Mouse (Mus musculus): Measurements from ENCODE around the gene Prdm1. TPM values are rescaled to one million over a fixed set of nuclear protein-coding genes. Genes with fewer than 3 reads are reported as not detected.

Gene Prdm1
- polyA plus RNA-seq, 1 experiment from 2014 or later: 2.0 TPM

DNA sequence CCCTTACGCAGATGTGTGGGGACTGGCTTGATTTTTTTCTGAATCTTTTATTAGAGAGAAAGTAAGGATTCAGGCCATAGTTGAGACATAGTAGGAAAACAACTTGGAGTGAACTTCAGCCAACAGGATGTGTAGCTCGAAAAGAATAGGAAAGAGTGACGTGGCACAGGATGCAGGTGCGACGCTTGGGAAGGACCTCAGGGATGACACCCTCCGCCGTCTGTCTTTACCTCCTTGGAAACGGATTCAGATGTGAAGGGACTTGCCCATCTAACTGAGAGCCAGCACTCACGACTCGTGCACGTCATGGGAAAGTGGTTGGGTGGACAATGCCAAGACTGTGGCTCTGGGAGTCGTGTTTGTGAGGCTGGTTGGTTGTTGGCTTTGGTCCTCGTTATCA is 25.4 kb downstream of the Prdm1 start:
- Histone ChIP-seq H3K27me3 (ENCODE audit: control insufficient read depth, insufficient read depth, low read length) (no peaks in the 10 kb centered on the region), H3K4me2 (replicated peaks; ENCODE audit: low read depth, low read length) (no peak overlapping the region), H3K4me3 (ENCODE audit: low read length) (no peak overlapping the region), H3K9ac (ENCODE audit: low read depth, low read length) (no peak overlapping the region), H3K27ac (ENCODE audit: low read depth, low read length) (no peak overlapping the region), H3K36me3 (ENCODE audit: control insufficient read depth, insufficient read depth, low read length) (no peaks in the 10 kb centered on the region), H3K4me1 (ENCODE audit: control insufficient read depth, insufficient read depth, low read length) (no peaks in the 10 kb centered on the region), H3K9me3 (ENCODE audit: control insufficient read depth, low read length) (no peaks in the 10 kb centered on the region)
- 77% methylated on average over 13 of the region's 13 CpGs for WGBS
- no peak for ATAC-seq (ENCODE audit: low FRiP score, low TSS enrichment)

- H3K36me3 ChIP-seq (ENCODE audit: control insufficient read depth, insufficient read depth, low read length): no peaks in the 10 kb centered on the region
- ATAC-seq (ENCODE audit: low FRiP score, low TSS enrichment): no peak
- H3K9ac ChIP-seq (ENCODE audit: low read depth, low read length): no peak overlapping the region
- no peak overlapping the region for H3K4me3 ChIP-seq (ENCODE audit: low read length)
- no peaks in the 10 kb centered on the region for H3K9me3 ChIP-seq (ENCODE audit: control insufficient read depth, low read length)
- H3K27ac ChIP-seq (ENCODE audit: low read depth, low read length): no peak overlapping the region
- H3K27me3 ChIP-seq (ENCODE audit: control insufficient read depth, insufficient read depth, low read length): no peaks in the 10 kb centered on the region
- H3K4me1 ChIP-seq (ENCODE audit: control insufficient read depth, insufficient read depth, low read length): no peaks in the 10 kb centered on the region
- 26% methylated on average over 15 of the region's 15 CpGs for WGBS
- peak overlapping the region; percentile 17; the same call in 1 of the 2 replicates for H3K4me2 ChIP-seq (replicated peaks; ENCODE audit: low read depth, low read length)
Observed at GRCm38 (mm10) chr10:44499897-44500519, 28.3 kb downstream of the Prdm1 start.

DNA sequence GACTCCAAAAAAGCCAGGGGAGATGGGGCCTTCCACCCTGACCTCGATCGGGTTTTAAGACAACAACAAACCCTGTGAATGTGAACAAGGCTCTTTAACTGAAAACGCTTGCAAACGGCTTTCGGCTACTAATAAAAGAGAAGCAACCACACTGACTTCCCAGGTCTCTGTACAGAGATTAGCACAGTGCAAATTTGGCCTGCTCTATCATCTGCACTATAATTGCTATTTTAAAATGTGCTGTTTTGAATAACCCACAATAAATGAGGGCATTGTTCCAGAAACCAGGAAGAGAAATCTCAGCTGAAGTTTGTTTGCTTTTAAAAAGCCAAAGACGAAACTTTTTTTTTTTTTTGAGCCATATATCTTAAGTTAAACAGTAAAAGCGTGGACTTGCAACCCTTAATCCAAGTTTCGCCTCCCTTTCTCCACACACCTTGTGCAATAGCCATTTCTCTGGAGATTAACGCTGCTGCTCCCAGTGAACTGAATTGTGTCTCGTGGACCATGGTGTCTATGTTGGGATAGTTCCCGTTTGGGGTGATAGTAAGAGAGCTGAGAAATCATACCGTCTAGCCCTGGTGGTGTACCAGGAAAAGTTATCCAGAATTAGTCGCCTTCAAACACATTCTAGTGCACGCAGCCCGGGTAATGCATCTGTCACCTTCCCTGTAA is 34.3 kb downstream of the Prdm1 start:
- H3K9me3 ChIP-seq (ENCODE audit: control insufficient read depth, low read length): no peaks in the 10 kb centered on the region
- no peaks in the 10 kb centered on the region for H3K27me3 ChIP-seq (ENCODE audit: control insufficient read depth, insufficient read depth, low read length)
- WGBS: 66% methylated on average over 15 of the region's 15 CpGs
- no peak overlapping the region for H3K4me3 ChIP-seq (ENCODE audit: low read length)
- no peak for ATAC-seq (ENCODE audit: low FRiP score, low TSS enrichment)
- H3K9ac ChIP-seq (ENCODE audit: low read depth, low read length): no peak overlapping the region
- no peak overlapping the region for H3K4me2 ChIP-seq (replicated peaks; ENCODE audit: low read depth, low read length)
- H3K4me1 ChIP-seq (ENCODE audit: control insufficient read depth, insufficient read depth, low read length): 0 out of 2 replicates have a peak, but pooled peaks cover 2% of the 10 kb centered on the region
- H3K27ac ChIP-seq (ENCODE audit: low read depth, low read length): no peak overlapping the region
- no peaks in the 10 kb centered on the region for H3K36me3 ChIP-seq (ENCODE audit: control insufficient read depth, insufficient read depth, low read length)

- Histone ChIP-seq H3K4me2 (replicated peaks; ENCODE audit: low read depth, low read length) (no peak overlapping the region), H3K27ac (ENCODE audit: low read depth, low read length) (no peak overlapping the region), H3K9me3 (ENCODE audit: control insufficient read depth, low read length) (no peaks in the 10 kb centered on the region), H3K9ac (ENCODE audit: low read depth, low read length) (no peak overlapping the region), H3K4me3 (ENCODE audit: low read length) (no peak overlapping the region), H3K36me3 (ENCODE audit: control insufficient read depth, insufficient read depth, low read length) (no peaks in the 10 kb centered on the region), H3K27me3 (ENCODE audit: control insufficient read depth, insufficient read depth, low read length) (no peaks in the 10 kb centered on the region), H3K4me1 (ENCODE audit: control insufficient read depth, insufficient read depth, low read length) (0 out of 2 replicates have a peak, but pooled peaks cover 2% of the 10 kb centered on the region)
- 37% methylated on average over 8 of the region's 8 CpGs for WGBS
- ATAC-seq (ENCODE audit: low FRiP score, low TSS enrichment): no peak
Observed at GRCm38 (mm10) chr10:44492815-44493525, 35.3 kb downstream of the Prdm1 start.

- H3K36me3 ChIP-seq (ENCODE audit: control insufficient read depth, insufficient read depth, low read length): no peaks in the 10 kb centered on the region
- no peaks in the 10 kb centered on the region for H3K9me3 ChIP-seq (ENCODE audit: control insufficient read depth, low read length)
- no peak overlapping the region for H3K4me2 ChIP-seq (replicated peaks; ENCODE audit: low read depth, low read length)
- H3K9ac ChIP-seq (ENCODE audit: low read depth, low read length): no peak overlapping the region
- 0 out of 2 replicates have a peak, but pooled peaks cover 7% of the 10 kb centered on the region for H3K4me1 ChIP-seq (ENCODE audit: control insufficient read depth, insufficient read depth, low read length)
- H3K27ac ChIP-seq (ENCODE audit: low read depth, low read length): no peak overlapping the region
- WGBS: 62% methylated on average over 5 of the region's 5 CpGs
- ATAC-seq (ENCODE audit: low FRiP score, low TSS enrichment): no peak
- no peaks in the 10 kb centered on the region for H3K27me3 ChIP-seq (ENCODE audit: control insufficient read depth, insufficient read depth, low read length)
- H3K4me3 ChIP-seq (ENCODE audit: low read length): no peak overlapping the region
Observed at GRCm38 (mm10) chr10:44490899-44491422, 37.3 kb downstream of the Prdm1 start.

DNA sequence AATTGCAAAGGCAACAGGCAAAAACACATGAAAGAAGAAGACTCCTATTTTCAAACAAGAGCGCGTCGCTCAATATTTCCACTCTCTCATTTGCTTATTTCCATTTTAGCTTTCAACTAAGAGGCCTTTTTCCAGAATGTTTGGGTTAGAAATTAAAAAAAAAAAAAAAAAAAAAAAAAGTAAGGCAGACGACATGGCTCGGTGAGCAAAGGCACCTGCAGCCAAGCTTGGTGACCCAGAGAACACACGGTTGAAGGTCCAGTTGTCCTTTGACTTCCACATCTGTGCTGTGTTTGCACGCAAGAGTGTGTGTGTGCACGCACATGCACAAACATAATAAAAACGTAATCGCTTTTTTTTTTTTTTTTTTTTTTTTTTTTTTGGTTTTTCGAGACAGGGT is 41.2 kb downstream of the Prdm1 start:
- Histone ChIP-seq H3K36me3 (ENCODE audit: control insufficient read depth, insufficient read depth, low read length) (no peaks in the 10 kb centered on the region), H3K27me3 (ENCODE audit: control insufficient read depth, insufficient read depth, low read length) (no peaks in the 10 kb centered on the region), H3K4me2 (replicated peaks; ENCODE audit: low read depth, low read length) (no peak overlapping the region), H3K4me3 (ENCODE audit: low read length) (no peak overlapping the region), H3K9me3 (ENCODE audit: control insufficient read depth, low read length) (no peaks in the 10 kb centered on the region), H3K27ac (ENCODE audit: low read depth, low read length) (no peak overlapping the region), H3K4me1 (ENCODE audit: control insufficient read depth, insufficient read depth, low read length) (0 out of 2 replicates have a peak, but pooled peaks cover 5% of the 10 kb centered on the region), H3K9ac (ENCODE audit: low read depth, low read length) (no peak overlapping the region)
- WGBS: 65% methylated on average over 10 of the region's 11 CpGs
- no peak for ATAC-seq (ENCODE audit: low FRiP score, low TSS enrichment)

DNA sequence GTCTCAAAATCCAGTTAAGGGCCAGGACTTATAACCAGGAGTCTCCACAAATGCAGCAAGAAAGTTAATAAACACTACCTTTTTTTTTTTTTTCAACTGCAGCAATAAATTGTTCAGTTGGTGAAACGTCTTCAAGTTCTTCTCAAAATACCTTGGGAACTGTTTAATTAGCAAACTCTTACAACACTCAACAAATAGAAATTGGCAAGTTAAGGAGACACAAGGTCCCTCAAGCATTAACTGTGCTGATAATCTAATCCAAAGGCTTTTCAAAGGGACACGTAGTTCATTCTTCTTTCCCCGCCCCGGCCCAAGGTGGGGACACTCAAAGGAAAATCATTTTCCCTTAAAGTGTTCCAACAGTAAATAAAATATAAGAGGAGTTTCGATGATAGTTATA is 44.2 kb downstream of the Prdm1 start:
- WGBS: 80% methylated on average over 5 of the region's 5 CpGs
- Histone ChIP-seq H3K36me3 (ENCODE audit: control insufficient read depth, insufficient read depth, low read length) (no peaks in the 10 kb centered on the region), H3K4me1 (ENCODE audit: control insufficient read depth, insufficient read depth, low read length) (0 out of 2 replicates have a peak, but pooled peaks cover 5% of the 10 kb centered on the region), H3K9ac (ENCODE audit: low read depth, low read length) (no peak overlapping the region), H3K27me3 (ENCODE audit: control insufficient read depth, insufficient read depth, low read length) (no peaks in the 10 kb centered on the region), H3K9me3 (ENCODE audit: control insufficient read depth, low read length) (no peaks in the 10 kb centered on the region), H3K4me2 (replicated peaks; ENCODE audit: low read depth, low read length) (no peak overlapping the region), H3K4me3 (ENCODE audit: low read length) (no peak overlapping the region), H3K27ac (ENCODE audit: low read depth, low read length) (no peak overlapping the region)
- no peak for ATAC-seq (ENCODE audit: low FRiP score, low TSS enrichment)

DNA sequence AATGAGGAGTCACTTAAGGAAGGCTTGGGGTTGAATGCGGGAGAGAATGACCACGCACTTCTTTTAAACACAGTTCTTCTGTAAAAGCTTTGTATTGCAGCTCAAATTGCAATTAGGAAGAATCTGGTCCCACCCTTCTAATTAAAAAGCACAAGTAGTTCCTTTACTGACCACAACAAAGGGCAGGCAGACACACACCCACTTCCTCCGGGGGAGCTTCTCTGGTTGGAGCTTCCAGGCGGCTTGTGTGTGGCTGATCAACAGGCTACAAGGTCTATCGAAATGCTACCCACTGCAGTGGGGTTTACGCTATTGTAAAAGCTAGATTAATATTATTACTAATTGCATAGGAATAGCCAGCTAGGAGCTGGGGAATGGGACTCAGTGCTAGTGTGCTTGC is 45.2 kb downstream of the Prdm1 start:
- no peak overlapping the region for H3K4me3 ChIP-seq (ENCODE audit: low read length)
- no peaks in the 10 kb centered on the region for H3K36me3 ChIP-seq (ENCODE audit: control insufficient read depth, insufficient read depth, low read length)
- no peak overlapping the region for H3K9ac ChIP-seq (ENCODE audit: low read depth, low read length)
- no peak overlapping the region for H3K4me2 ChIP-seq (replicated peaks; ENCODE audit: low read depth, low read length)
- no peak overlapping the region for H3K27ac ChIP-seq (ENCODE audit: low read depth, low read length)
- no peaks in the 10 kb centered on the region for H3K27me3 ChIP-seq (ENCODE audit: control insufficient read depth, insufficient read depth, low read length)
- ATAC-seq (ENCODE audit: low FRiP score, low TSS enrichment): no peak
- H3K9me3 ChIP-seq (ENCODE audit: control insufficient read depth, low read length): no peaks in the 10 kb centered on the region
- H3K4me1 ChIP-seq (ENCODE audit: control insufficient read depth, insufficient read depth, low read length): 0 out of 2 replicates have a peak, but pooled peaks cover 5% of the 10 kb centered on the region
- 59% methylated on average over 6 of the region's 6 CpGs for WGBS

DNA sequence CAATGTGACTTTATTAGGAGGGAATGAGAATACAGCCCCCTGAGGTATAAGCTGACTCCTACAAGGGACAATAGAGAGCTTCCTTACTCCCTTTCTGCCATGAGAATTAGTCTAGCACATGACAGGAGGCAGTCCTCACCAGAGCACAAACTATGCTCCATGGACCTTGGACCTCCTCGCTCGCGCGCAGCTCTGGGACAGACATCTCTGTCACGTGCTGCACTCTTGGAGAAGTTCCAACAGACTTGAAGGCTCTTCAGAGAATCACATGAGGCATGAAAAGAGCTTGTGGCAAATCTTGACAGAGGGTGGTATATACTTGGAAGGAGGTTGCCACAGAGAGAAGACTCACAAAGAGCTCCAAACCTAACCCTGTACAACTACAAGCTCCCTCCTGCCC is 46.9 kb downstream of the Prdm1 start:
- no peak for ATAC-seq (ENCODE audit: low FRiP score, low TSS enrichment)
- H3K27ac ChIP-seq (ENCODE audit: low read depth, low read length): no peak overlapping the region
- no peaks in the 10 kb centered on the region for H3K36me3 ChIP-seq (ENCODE audit: control insufficient read depth, insufficient read depth, low read length)
- WGBS: 85% methylated on average over 5 of the region's 5 CpGs
- no peak overlapping the region for H3K4me2 ChIP-seq (replicated peaks; ENCODE audit: low read depth, low read length)
- H3K27me3 ChIP-seq (ENCODE audit: control insufficient read depth, insufficient read depth, low read length): no peaks in the 10 kb centered on the region
- 0 out of 2 replicates have a peak, but pooled peaks cover 4% of the 10 kb centered on the region for H3K4me1 ChIP-seq (ENCODE audit: control insufficient read depth, insufficient read depth, low read length)
- no peak overlapping the region for H3K4me3 ChIP-seq (ENCODE audit: low read length)
- H3K9me3 ChIP-seq (ENCODE audit: control insufficient read depth, low read length): no peaks in the 10 kb centered on the region
- no peak overlapping the region for H3K9ac ChIP-seq (ENCODE audit: low read depth, low read length)

Measured in kidney, embryonic 14.5 days (tissue).